Mouse (Mus musculus): ENCODE measurements around the gene Xpo5. TPM values are rescaled to one million over a fixed set of nuclear protein-coding genes. Genes with fewer than 3 reads are reported as not detected.

Gene Xpo5
- total RNA-seq, 2 experiments from 2014 or later = 9.0 to 9.6 TPM

GRCm38 (mm10) chr17:46201151-46201550 is 1.4 kb upstream of the Xpo5 start:
- no peak for DNase-seq (ENCODE audit: low spot score)

GRCm38 (mm10) chr17:46203078-46203477 is 496 bp downstream of the Xpo5 start:
- DNase-seq (ENCODE audit: low spot score) = peak; percentile 28

- no peak for DNase-seq (ENCODE audit: low spot score)
Observed at GRCm38 (mm10) chr17:46206676-46207075, 4.1 kb downstream of the Xpo5 start.

- DNase-seq (ENCODE audit: low spot score) = no peak
Observed at GRCm38 (mm10) chr17:46210550-46210949, 8.0 kb downstream of the Xpo5 start.

- DNase-seq (ENCODE audit: low spot score) = no peak
Observed at GRCm38 (mm10) chr17:46221601-46222000, 19.0 kb downstream of the Xpo5 start.

- no peak for DNase-seq (ENCODE audit: low spot score)
Observed at GRCm38 (mm10) chr17:46227576-46227975, 25.0 kb downstream of the Xpo5 start.

GRCm38 (mm10) chr17:46236067-46236466 is 33.5 kb downstream of the Xpo5 start:
- DNase-seq (ENCODE audit: low spot score) = no peak

- no peak for DNase-seq (ENCODE audit: low spot score)
Observed at GRCm38 (mm10) chr17:46237079-46237478, 34.5 kb downstream of the Xpo5 start.

GRCm38 (mm10) chr17:46237480-46237879 is 34.9 kb downstream of the Xpo5 start:
- no peak for DNase-seq (ENCODE audit: low spot score)

GRCm38 (mm10) chr17:46239516-46240114 is 37.0 kb downstream of the Xpo5 start:
- DNase-seq (ENCODE audit: low spot score) = no peak

- no peak for DNase-seq (ENCODE audit: low spot score)
Observed at GRCm38 (mm10) chr17:46241471-46241870, 38.9 kb downstream of the Xpo5 start.

GRCm38 (mm10) chr17:46242274-46242673 is 39.7 kb downstream of the Xpo5 start:
- no peak for DNase-seq (ENCODE audit: low spot score)

GRCm38 (mm10) chr17:46242993-46243392 is 40.4 kb downstream of the Xpo5 start:
- DNase-seq (ENCODE audit: low spot score) = no peak

GRCm38 (mm10) chr17:46243624-46244023 is 41.0 kb downstream of the Xpo5 start:
- no peak for DNase-seq (ENCODE audit: low spot score)

GRCm38 (mm10) chr17:46244579-46244978 is 42.0 kb downstream of the Xpo5 start:
- DNase-seq (ENCODE audit: low spot score) = no peak

GRCm38 (mm10) chr17:46247512-46248188 is 45.1 kb downstream of the Xpo5 start, which contains the start of the genes Polr1c and Yipf3:
Gene Polr1c, minus strand, starts transcription at chr17:46248054.
Gene Yipf3, plus strand, starts transcription at chr17:46248080.
- DNase-seq (ENCODE audit: low spot score) = peak; percentile 97

- no peak for DNase-seq (ENCODE audit: low spot score)
Observed at GRCm38 (mm10) chr17:46248189-46248522, 45.6 kb downstream of the Xpo5 start.

- DNase-seq (ENCODE audit: low spot score) = no peak
Observed at GRCm38 (mm10) chr17:46251174-46251573, 48.6 kb downstream of the Xpo5 start.

- no peak for DNase-seq (ENCODE audit: low spot score)
Observed at GRCm38 (mm10) chr17:46252571-46253451, 50.2 kb downstream of the Xpo5 start.

- DNase-seq (ENCODE audit: low spot score) = peak; percentile 89
Observed at GRCm38 (mm10) chr17:46253452-46254084, 51.0 kb downstream of the Xpo5 start, which contains the start of gene Lrrc73. Gene Lrrc73, plus strand, starts transcription at chr17:46253531.

- no peak for DNase-seq (ENCODE audit: low spot score)
Observed at GRCm38 (mm10) chr17:46254106-46254505, 51.5 kb downstream of the Xpo5 start.

GRCm38 (mm10) chr17:46255147-46255546 is 52.6 kb downstream of the Xpo5 start:
- no peak for DNase-seq (ENCODE audit: low spot score)

Data from gastrocnemius, adult 18-20 months (tissue).